ENCODE assay signal across 14 mouse cellular contexts in the genomic region with DNA sequence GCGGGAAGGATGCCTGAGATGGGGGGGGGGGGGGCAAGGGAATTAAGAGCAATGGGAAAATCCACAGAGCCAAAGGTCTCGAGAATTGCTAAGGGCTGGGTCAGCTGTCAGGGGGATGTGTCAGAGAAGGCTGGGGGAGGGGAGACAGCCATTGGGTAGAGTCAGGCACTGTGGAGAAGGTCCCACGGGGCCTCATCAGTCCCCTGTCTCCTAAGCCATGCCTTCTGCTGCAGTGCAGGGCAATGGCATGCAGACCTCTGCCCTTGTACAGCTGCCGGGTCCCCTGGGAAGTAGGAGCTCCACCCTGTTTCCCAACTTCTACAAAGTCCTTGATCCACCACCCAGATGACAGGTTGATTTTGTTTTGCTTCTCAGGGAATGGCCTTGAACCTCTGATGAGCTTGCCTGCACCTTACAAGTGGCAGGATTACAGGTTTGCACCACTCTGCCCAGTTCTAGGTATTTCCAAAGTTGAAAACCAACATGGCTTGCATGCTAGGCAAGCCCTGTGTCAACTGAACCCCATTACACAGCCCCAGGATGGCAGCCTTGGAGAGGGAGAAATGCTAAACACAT.
DNase-seq lines count a peak whose midpoint lies in the region; ATAC-seq and TF ChIP-seq lines count a peak whose summit lies in the region.
"Had no signal": no experiment of that assay in that cellular context is flagged by ENCODE, and none has a peak within 500 bp of the region (broad histone marks: within the 10 kb centered on the region; RNA-seq: fewer than 3 reads in every experiment).

No protein-coding gene starts in this region.

- H3K9ac ChIP-seq in heart, adult 2 months (ENCODE audit: low read depth, low read length) = no peak overlapping the region
- no peak overlapping the region for H3K9ac ChIP-seq in lung, embryonic 15.5 days
- H3K9ac ChIP-seq in intestine, embryonic 14.5 days (ENCODE audit: low read length) = no peak overlapping the region
- H3K9ac ChIP-seq: hindbrain, embryonic 12.5 days; midbrain, embryonic 15.5 days had no signal

- no peak for TF ChIP-seq POLR2A in heart, adult 2 months (IDR thresholded peaks at IDR 0.05; ENCODE audit: insufficient read depth, low read depth, low read length)

- ATAC-seq in lung, embryonic 15.5 days (ENCODE audit: borderline replicate concordance, extremely low read depth, low FRiP score, low TSS enrichment) = peak; percentile 21; the same call in 1 of the 2 replicates
- ATAC-seq in intestine, embryonic 14.5 days (replicated peaks; ENCODE audit: low FRiP score, low TSS enrichment, low read depth) = no peak
- no peak for ATAC-seq in erythroblast, adult 5-6 weeks (replicated peaks; ENCODE audit: low FRiP score, poor library complexity, severe bottlenecking)
- ATAC-seq: CD4-positive, CD25-positive, alpha-beta regulatory T cell, adult 4 months; midbrain, embryonic 15.5 days had no signal

- TF ChIP-seq CTCF in heart, adult 2 months (IDR thresholded peaks at IDR 0.05) = no peak

- peak overlapping the region; percentile 96 for H3K27ac ChIP-seq in heart, adult 2 months
- H3K27ac ChIP-seq in lung, embryonic 15.5 days = peak overlapping the region; percentile 95
- peak overlapping the region; percentile 78; the same call in 1 of the 2 replicates for H3K27ac ChIP-seq in intestine, embryonic 14.5 days (ENCODE audit: low read depth)
- H3K27ac ChIP-seq: hindbrain, embryonic 12.5 days; midbrain, embryonic 15.5 days had no signal

- H3K27me3 ChIP-seq in heart, adult 2 months (ENCODE audit: control insufficient read depth, insufficient read depth, low read length) = no peaks in the 10 kb centered on the region
- H3K27me3 ChIP-seq in lung, embryonic 15.5 days = no peaks in the 10 kb centered on the region
- no peaks in the 10 kb centered on the region for H3K27me3 ChIP-seq in intestine, embryonic 14.5 days (replicated peaks; ENCODE audit: control insufficient read depth, insufficient read depth, low read length)
- H3K27me3 ChIP-seq: hindbrain, embryonic 12.5 days; midbrain, embryonic 15.5 days had no signal

- peaks cover 82% of the 10 kb centered on the region for H3K4me1 ChIP-seq in heart, adult 2 months (ENCODE audit: control insufficient read depth, insufficient read depth, low read length)
- H3K4me1 ChIP-seq in lung, embryonic 15.5 days = peaks cover 93% of the 10 kb centered on the region
- H3K4me1 ChIP-seq in intestine, embryonic 14.5 days (replicated peaks; ENCODE audit: control insufficient read depth, insufficient read depth, low read length) = peaks cover 58% of the 10 kb centered on the region

- H3K9me3 ChIP-seq in lung, embryonic 15.5 days = no peaks in the 10 kb centered on the region
- no peaks in the 10 kb centered on the region for H3K9me3 ChIP-seq in intestine, embryonic 14.5 days (ENCODE audit: control insufficient read depth, low read length)
- H3K9me3 ChIP-seq: hindbrain, embryonic 12.5 days; midbrain, embryonic 15.5 days had no signal

- peak overlapping the region; percentile 25; the same call in 1 of the 2 replicates for H3K4me2 ChIP-seq in lung, embryonic 15.5 days
- no peak overlapping the region for H3K4me2 ChIP-seq in intestine, embryonic 14.5 days (ENCODE audit: low read length)
- H3K4me2 ChIP-seq: hindbrain, embryonic 12.5 days; midbrain, embryonic 15.5 days had no signal

- peak overlapping the region; percentile 17; the same call in 1 of the 2 replicates for H3K4me3 ChIP-seq in heart, adult 2 months
- H3K4me3 ChIP-seq in lung, embryonic 15.5 days = no peak overlapping the region
- no peak overlapping the region for H3K4me3 ChIP-seq in intestine, embryonic 14.5 days (ENCODE audit: low read depth, low read length)
- H3K4me3 ChIP-seq: erythroblast, embryonic 14.5 days; hindbrain, embryonic 12.5 days; midbrain, embryonic 15.5 days had no signal

- peaks cover 53% of the 10 kb centered on the region for H3K36me3 ChIP-seq in heart, adult 2 months (ENCODE audit: control insufficient read depth, insufficient read depth, low read length)
- H3K36me3 ChIP-seq in lung, embryonic 15.5 days = no peaks in the 10 kb centered on the region
- H3K36me3 ChIP-seq in intestine, embryonic 14.5 days (ENCODE audit: control insufficient read depth, insufficient read depth, low read length) = no peaks in the 10 kb centered on the region
- H3K36me3 ChIP-seq: hindbrain, embryonic 12.5 days; midbrain, embryonic 15.5 days had no signal

- TF ChIP-seq EP300 in heart, adult 2 months (IDR thresholded peaks at IDR 0.05; ENCODE audit: insufficient read depth, low read depth, low read length) = no peak

- intact Hi-C loops in heart, adult 2 months (cut with DNase I) = loop anchor here (2.0 kb wide), 1 partner anchor 25 kb away; no protein-coding TSS in a partner anchor
- intact Hi-C loops in heart, postnatal 25 days (cut with DNase I) = loop anchor here (2.0 kb wide), 1 partner anchor 49 kb away; no protein-coding TSS in a partner anchor

- WGBS in heart, adult 2 months = 29% methylated on average over 4 of the region's 4 CpGs
- 20% methylated on average over 4 of the region's 4 CpGs for WGBS in lung, embryonic 15.5 days
- WGBS in intestine, embryonic 14.5 days = 29% methylated on average over 4 of the region's 4 CpGs

- peaks cover 17% of the 10 kb centered on the region for H3K79me2 ChIP-seq in heart, adult 2 months (replicated peaks; ENCODE audit: control insufficient read depth, insufficient read depth, low read length)

- peak; percentile 54 to 57 for DNase-seq in heart, adult 2 months
- DNase-seq in heart, postnatal 25 days (ENCODE audit: low spot score) = no peak
- DNase-seq in lung, postnatal 25 days (ENCODE audit: low spot score) = no peak
- DNase-seq in intestine, embryonic 14.5 days (ENCODE audit: low spot score) = no peak
- peak; percentile 44 to 72 for DNase-seq in lung, postnatal 4 days
- no peak for DNase-seq in right cerebral cortex, postnatal 25 days
- DNase-seq: cerebellum, adult 11-12 months; thymus, adult 18-20 months had no signal

Comparison
In these comparisons a context has a peak if more than half of its experiments do, and no peak if none do; other contexts are left out.
1. DNase-seq: peak in heart, adult 2 months (2 of 2) and lung, postnatal 4 days (2 of 2); none in heart, postnatal 25 days (single experiment), lung, postnatal 25 days (single experiment), intestine, embryonic 14.5 days (single experiment) and right cerebral cortex, postnatal 25 days (single experiment).
2. Peak in every context shown above with its lines, with median percentiles within 50 percentile points of each other: H3K27ac ChIP-seq.